Mouse (Mus musculus): ENCODE results near the gene Actl6a.

DNA sequence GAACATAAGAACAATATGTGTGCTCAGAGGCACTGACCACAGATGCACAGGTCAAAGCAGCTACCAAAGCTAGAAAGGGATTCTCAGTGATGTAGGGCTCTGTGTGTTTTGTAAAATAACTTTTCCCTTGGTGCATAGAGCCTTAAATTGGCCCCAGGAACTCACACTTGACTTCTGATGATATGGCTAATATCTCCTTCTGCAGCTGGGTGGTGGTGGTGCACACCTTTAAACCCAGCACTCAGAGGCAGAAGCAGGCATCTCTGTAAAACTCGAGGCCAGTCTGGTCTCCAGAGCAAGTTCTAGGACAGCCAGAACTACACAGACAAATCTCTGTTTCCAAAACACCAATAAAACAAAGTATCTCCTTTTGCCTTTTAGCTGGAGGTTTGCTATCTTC, 15.2 kb upstream of the Actl6a start:
- TF ChIP-seq CTCF (conservative IDR thresholded peaks at IDR 0.05; ENCODE audit: low read length) (no peak), POU5F1 (IDR thresholded peaks at IDR 0.05; ENCODE audit: borderline replicate concordance, low read length) (no peak), NANOG (IDR thresholded peaks at IDR 0.05; ENCODE audit: borderline replicate concordance, low read length) (no peak)

All from E14TG2a.4 (cell line).